Mouse (Mus musculus) spleen, postnatal 14 days (tissue): ENCODE data around the gene Kcnj15.
A peak's percentile ranks its signal among the peaks of the same experiment; 100 is the strongest.

ENCODE experiments used
- DNase-seq, 2 experiments: peaks; one replicate each; pipeline ENCODE4 v3.0.0; 2021 to 2022; ENCODE audit warnings: low spot score in 2 of 2

The Kcnj15 gene

DNA sequence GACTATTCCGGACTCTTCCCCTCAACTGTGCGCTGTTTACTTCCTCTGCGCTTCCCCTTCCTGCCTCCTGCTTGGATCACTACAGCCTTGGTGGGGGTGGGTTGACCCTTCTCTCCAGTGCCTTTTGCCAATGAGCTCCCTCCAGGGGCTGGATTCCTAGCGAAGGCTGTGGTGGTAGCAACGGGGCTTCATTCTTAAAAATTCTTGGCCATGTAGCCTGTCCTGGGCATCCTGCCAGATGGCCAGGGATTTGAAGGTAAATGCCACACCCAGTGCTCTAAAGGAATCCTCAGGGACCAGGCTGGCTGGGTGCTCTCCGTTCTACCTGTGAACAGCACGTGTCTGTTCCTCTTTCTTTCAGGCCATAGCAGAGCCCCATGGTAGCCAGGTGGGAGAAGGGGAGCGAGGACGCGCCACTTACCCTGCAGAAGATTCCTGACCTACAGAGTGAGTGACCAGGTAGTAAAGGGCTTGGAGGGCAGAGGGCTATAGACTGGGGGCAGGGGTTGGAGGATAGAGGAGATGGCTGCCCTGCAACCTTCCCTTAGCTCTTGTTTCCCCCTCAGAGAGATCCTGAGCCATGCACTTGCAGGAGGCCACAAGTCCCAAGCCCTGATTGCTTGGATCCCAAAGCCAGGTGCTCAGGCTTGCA is 34.2 kb downstream of the Kcnj15 start:
- no peak for DNase-seq

DNA sequence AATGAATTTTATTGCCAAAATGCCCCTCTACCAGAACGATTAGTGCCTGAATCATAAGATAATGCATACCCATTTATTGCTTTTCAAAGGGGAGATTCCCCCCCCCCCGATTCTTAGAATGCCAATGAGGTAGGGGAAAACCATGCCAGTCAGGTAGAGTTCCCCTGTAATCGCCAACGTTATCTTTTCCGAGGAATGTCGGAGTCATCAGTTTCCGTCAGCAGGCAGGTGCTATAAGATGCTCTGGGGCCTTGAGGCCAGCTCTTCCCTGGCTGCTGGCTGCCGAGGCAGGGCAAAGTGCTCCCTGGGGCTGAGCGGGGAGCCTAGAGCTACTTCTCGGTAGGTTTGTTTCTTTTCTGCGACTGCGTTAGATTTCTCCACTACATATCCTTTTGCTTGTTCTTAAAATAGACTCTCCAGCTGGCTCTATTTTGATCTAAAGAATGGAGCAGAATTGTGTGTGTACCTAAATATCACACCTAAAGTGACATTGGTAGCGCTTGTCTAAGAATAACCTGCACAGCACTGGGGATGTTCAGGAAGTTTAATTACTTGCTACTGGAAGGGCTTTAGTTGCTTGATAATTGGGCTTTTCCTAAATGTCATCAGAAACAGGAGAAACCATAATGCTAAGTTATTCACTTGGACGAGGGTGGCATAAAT is 35.6 kb downstream of the Kcnj15 start:
- no peak for DNase-seq

DNA sequence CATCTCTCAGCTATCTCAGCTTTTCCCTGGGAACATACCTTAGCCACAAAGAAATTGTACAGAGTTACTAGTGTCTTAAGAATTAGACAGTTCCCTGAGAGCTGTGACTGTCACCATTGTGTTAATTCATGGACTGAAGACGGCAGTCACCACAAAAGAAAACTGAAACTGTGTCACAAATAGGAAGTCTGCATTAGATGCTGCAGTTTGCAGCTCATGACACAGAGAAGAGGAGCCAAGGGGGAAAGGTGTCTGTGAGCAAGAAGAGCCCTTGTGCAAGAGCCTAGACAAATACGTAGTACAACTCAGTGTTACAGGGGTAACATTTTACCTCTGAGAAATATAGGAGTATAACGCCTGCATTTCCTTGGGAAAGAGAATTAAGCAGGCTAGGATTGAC is 40.3 kb downstream of the Kcnj15 start:
- DNase-seq, result no peak

DNA sequence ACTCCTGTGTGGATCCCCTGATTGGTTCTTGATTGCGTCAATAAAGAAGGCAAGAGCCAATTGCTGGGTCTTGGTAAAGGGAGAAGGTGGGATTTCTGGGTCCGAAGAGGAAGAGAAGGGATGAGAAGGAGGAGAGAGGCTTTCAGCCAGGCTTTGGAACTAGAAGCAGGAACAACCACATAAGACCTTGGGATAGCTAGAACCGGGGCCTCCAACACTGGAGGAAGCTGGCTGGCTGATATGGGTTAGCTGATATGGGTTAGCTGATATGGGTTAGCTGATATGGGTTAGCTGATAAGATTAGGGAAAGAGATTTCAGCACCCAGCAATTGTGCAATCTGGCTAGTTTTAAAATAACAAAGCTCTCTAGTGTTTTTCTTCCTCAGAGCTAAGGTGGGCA is 44.3 kb downstream of the Kcnj15 start:
- no peak for DNase-seq

DNA sequence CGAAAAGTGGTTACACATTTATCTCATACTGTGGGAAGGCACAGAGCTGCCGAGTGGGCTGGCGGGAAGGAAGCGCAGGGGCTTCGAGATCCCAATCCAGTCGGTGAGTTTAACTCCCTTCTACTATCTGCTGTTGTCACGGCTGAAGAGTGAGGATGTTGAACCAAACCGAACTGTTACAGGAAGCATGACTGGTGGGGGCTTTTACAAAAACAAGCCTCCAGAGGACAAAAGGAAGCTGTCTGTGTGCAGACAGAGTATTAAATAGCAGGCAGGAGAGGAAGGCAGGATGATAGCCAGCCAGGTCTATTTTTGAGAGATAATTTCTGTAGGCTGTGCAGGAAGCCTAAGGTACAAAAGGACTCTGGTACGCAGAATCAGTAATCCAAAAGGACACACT is 46.3 kb downstream of the Kcnj15 start:
- DNase-seq, result no peak

DNA sequence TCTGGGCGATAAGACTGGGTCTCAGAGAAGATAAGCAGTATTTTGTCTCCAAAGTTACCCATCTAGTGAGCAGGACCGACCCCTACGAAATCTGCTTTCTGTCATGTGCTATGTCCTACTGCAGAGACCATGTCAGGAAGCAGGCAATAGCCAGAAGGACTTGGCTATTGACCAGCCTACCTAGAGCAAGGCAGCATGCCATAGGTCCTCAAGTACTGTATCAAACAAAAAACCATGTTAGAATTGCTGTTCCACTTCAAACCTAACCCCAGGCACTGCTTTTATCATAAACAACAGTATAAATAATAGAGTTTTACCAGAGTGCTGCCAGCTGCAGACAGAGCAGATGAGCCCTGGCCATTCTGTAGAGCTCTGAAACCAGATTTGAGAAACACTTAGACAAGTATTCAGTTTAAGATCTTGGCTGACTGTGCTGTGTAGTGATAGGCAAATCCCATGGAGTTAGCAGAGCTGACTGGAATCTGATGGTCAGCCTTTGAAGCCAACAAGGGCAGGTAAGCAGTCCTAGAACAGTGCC is 50.5 kb downstream of the Kcnj15 start:
- no peak for DNase-seq

DNA sequence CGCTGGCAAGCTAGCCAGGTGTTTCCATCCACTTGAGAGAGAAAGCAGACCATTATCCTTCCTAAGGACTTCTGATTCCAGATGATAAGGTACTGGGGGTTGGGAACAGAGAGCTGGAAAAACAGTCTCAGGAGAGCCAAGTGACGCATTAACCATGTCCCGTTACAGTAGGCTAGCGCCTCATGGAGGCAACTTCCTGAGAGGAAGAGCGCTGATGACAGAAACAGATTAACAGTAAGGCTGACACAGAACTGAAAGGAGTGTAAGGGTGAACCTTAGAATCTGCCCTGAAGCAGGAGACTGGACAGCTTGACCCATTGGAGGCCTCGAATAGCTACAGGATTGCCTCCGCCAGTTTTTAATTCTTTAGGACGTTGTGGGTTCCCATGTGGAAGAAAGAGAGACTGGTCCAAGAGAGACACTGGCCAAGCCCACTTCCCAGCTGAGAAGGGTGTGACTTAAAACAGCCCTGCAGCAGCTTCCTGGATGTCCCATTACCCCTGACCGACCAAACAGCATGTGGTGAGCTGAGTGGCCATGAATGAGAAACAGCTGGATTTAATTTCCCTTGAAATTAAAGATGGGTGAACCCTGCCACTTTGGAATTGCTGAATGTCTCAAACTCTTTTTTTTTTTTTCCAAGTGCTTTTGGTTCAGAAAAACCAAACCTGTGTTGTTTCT is 64.7 kb downstream of the Kcnj15 start:
- no peak for DNase-seq

DNA sequence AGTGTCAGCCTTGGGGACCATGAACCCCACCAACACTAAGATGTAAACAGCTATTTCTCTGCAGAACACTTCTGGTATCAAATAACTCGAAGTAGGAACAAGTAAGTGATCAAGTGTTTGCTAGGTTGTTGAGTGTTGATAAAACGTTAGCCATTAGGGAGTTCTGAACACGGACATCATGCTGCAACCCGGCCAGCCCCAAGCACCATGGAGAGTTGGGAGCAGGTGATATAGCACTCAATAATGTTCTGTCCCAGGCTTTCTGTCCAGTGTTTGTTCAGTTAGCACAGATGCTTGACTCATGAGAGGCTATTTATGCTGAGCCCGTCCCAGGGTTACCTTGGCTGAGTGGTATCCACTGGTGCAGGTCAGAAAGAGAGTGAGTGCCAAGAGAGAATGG is 74.8 kb downstream of the Kcnj15 start:
- DNase-seq, result no peak

DNA sequence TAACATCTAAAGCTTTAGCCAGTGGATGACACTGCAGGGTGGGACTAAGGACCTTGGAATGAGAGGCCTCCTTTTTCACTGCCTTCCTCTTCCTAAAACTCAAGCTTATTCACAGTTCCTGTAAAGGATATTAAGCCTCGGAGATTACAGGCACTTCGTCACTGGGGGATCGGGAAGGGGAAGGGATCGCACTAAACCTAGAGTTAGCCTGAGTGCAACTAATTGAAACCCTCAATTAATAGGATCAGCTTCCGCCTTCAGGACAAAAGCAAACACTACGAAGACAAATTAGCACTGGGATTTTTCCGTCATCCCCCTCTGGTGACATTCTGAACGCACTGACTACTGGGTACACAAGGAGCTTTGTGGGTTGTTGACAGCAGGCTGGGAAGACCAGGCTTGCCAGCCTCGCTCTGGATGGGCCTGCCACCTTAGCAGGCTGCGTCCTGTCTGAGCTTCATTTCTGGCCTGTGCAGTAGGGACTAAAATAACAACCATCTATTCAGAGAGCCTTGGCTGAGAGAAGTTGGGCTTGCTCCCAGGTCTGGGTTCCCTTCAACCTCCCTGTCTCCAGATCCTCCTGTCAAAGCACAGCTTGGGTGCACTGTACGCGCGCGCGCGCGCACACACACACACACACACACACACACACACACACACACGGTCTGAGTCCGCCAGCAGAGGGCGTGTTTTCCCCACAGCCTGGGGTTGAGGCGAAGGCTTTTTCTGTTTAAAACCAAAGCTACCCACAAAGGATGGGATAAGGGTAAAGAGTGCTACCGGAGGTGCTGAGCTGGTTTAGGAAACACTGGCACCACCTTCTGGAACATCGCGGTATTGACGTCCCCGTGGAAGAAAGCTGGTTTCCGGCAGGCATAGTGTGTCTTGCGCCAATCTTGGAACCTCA is 83.8 kb downstream of the Kcnj15 start:
- DNase-seq, result peak; percentile 35 to 45

DNA sequence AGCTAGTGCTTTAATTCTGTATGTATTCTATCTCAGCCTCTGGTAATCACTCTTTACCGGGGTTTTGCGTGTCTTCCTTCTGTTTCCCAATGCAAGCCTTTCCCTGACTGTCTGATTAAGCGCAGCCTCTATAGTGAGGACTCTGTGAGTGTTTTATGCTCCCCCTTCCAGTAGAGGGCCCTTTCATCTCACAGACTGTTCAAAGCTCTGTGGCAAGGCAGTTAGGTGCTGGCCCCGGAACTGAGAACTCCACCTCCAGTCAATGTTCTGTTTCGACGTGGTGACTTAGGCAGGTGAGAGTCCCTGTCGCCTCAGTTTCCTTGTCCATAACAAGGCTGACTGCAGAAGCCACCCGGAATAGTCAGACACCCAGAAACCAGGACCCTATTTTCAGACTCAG is 84.7 kb downstream of the Kcnj15 start:
- no peak for DNase-seq

DNA sequence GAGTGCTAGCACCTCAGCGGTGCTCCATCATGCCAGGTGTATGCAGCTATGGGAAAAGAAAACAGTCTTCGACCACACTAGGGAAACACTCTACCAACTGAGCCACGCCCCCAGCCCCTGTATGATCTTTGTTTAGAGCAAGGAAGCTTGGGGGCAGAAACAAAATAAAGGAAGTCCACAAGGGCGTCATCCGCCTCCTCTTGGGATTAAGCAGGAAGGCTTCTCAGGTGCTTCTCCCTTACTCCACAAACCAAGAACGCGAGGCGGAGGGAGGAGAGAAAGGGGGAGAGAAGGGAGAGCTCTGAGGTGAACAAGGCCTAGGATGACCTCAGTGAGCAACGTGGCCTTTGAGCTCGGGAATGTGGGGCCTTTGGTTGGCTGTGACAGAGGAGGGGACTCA is 87.6 kb downstream of the Kcnj15 start:
- DNase-seq, result no peak

DNA sequence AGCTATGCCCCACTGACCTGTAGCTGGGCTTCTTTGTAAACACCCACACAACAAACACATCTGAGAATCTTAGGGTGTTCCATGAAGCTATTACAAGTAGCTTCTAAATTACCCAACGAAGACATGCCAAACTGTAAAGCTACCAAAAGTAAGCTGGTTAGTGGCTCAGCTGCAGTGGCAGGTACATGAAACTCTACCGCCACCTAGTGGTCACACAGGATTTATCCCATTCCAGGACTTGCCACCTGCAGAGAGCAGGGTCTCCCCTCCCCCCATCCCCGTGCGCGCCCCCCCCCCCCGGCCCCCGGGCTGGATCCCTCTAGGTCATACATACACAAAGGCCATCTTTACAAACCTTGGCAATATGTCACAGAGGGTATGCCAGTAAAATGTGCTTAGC is 88.5 kb downstream of the Kcnj15 start:
- peak in 1 of 2 experiments; percentile 54 for DNase-seq

DNA sequence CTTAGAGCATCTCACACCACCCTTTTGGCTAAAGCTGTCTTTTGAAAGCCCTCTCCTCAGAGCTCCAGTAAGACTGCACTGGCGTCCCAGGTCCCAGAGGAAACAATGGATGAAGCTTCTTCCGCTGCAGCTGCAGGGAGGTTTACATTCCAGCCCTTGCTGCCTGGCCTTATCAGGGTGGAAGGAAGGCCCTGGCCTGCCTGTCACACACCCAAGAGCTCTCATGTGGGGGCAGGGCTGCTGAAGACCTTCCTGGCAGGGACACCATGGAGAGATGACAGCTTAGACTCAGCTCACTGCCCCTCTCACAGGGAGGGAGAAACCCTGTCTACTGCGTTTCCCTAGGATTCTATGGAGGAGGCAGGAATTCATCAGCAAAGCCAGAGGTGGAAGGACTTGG is 89.8 kb downstream of the Kcnj15 start:
- no peak for DNase-seq

DNA sequence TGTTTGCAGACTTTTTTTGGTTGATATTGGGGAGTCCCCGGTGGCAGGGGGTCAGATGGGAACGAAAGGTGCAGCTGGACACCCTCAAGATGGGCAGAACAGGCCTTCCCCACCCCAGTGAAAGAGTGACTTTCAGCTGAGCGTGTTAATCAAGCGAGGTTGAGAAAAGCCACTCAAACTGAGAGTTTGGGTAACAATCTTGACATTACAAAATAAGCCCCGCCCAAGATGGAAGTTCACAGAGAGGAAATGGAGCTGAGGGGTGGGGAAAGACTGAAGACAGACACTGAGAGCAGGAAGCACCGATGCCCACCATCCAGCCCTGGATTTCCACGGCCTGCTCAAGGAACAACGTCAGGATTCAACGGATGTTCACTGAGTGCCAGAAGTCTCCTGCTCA is 91.2 kb downstream of the Kcnj15 start:
- no peak for DNase-seq

DNA sequence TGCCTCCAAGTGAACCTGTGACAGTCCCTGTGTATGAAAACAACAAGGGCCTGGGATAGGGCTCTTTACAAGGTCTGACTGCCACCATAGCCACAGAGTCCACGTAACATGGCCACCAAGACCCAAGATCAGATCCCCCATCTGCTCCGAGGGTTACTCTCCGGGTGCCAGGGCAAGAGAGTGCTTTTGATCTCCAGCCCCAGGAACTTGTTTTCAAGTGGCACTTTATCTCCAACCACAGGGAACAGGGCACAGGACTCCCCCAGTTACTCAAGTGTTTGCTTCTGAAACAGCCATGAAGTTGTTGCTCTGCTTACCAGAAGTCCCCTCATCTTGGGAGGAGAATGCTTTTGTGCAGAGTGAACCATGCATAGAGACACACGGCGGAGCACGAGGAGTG is 92.0 kb downstream of the Kcnj15 start:
- no peak for DNase-seq

DNA sequence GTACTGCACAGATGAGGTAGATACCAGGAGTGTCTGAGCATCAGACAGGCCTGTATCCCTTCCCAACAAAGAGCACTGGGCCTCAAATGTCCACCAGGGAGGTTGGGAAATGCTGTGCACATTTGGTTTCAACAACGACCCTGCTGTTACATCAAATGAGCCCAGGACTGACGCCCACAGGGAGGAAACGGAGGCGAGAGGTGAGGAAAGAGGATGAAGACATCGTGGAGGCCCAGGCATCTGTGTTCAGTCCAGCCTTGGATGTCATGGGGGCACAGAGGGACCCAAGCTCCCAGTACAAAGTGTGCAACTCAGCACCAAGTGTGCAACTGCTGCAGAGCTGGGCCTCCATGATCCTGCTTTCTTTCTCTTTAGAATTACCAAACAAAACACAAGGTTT is 92.4 kb downstream of the Kcnj15 start:
- no peak for DNase-seq
